Mouse (Mus musculus) stomach, postnatal 0 days (tissue): Measurements from ENCODE around the gene Lrrc41.

Experiments used
- CTCF ChIP-seq: IDR thresholded peaks from 2 replicates; pipeline ENCODE4 v1.5.1; 2016; ENCODE audit warnings: antibody characterized with exemption, low read depth, mild to moderate bottlenecking, moderate library complexity
- EP300 ChIP-seq: optimal IDR thresholded peaks from 2 replicates; pipeline ENCODE3; 2016; ENCODE audit warnings: antibody characterized with exemption

DNA sequence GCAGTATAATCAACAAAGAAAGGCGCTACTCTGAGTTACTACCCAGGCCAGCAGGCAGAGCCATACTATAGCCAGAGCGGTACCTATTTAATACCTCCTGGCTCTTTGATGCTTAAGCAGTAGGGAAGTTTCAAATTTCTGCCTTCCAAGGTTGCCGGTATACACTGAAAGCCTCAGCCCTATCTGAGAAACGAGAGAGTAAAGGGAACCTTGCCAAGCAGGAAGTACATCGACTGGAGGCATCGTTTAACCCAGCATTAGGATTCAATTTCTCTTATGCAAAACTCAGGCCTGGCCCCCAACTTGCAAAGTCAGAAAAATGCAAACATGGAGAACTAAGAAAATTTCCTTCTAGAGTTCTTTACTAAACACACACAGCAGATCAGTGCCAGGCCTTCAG lies 5.0 kb upstream of the Lrrc41 start:
- TF ChIP-seq CTCF (no peak), EP300 (no peak)
